Mouse (Mus musculus) embryonic facial prominence, embryonic 10.5 days (tissue): Measurements from ENCODE around the gene Cyp27b1. TPM values are rescaled to one million over a fixed set of nuclear protein-coding genes. Genes with fewer than 3 reads are reported as not detected.

Experiments used
- DNase-seq: peaks from one replicate; pipeline ENCODE4 v3.0.0-alpha.2; 2017; ENCODE audit warnings: low spot score
- H3K27ac ChIP-seq: fragments of 300-500 bp; sonication (generic); replicated peaks from 2 replicates; pipeline ENCODE4 v1.5.1; 2016; ENCODE audit warnings: mild to moderate bottlenecking
- H3K27me3 ChIP-seq: fragments of 300-500 bp; sonication (generic); replicated peaks from 2 replicates; pipeline ENCODE4 v1.6.1; 2016; ENCODE audit warnings: low read depth, mild to moderate bottlenecking; ENCODE audit not compliant: poor library complexity, severe bottlenecking
- H3K36me3 ChIP-seq: fragments of 300-500 bp; sonication (generic); replicated peaks from 2 replicates; pipeline ENCODE4 v1.6.1; 2016; ENCODE audit warnings: mild to moderate bottlenecking, moderate library complexity
- H3K4me1 ChIP-seq: fragments of 300-500 bp; sonication (generic); 2 replicates; pipeline ENCODE4 v1.6.1; 2016
- H3K4me3 ChIP-seq: fragments of 300-500 bp; sonication (generic); 2 replicates; pipeline ENCODE4 v1.5.1; 2016; ENCODE audit warnings: mild to moderate bottlenecking, moderate library complexity
- H3K9me3 ChIP-seq: fragments of 300-500 bp; sonication (generic); 2 replicates; pipeline ENCODE4 v1.6.1; 2016; ENCODE audit warnings: mild to moderate bottlenecking
- WGBS: fragments of 180-500 bp; shearing (Covaris S2); methylation state at CpG from one replicate; pipeline ENCODE4 v1.1.7; 2016; 5-methylcytosine and 5-hydroxymethylcytosine counted together
- polyA plus RNA-seq: library from polyadenylated mRNA; unstranded; fragments of >200 nt; fragmentation: Nextera tagmentation; extraction: Ambion mirVana; gene quantifications from 2 replicates; pipeline ENCODE4 v1.2.1, GENCODE M21; 2016

Cyp27b1 gene
- 0.14 TPM in 2 replicates for polyA plus RNA-seq

GRCm38 (mm10) chr10:127047954-127048353 is at the start of gene Cyp27b1:
Gene Cyp27b1, plus strand, starts transcription at chr10:127048250.
- Histone ChIP-seq H3K4me3 (peak within 1 kb of the TSS; percentile 42), H3K9me3 (no peaks in the 10 kb centered on the region)
- WGBS, result 32% methylated on average over 5 of the region's 5 CpGs

DNA sequence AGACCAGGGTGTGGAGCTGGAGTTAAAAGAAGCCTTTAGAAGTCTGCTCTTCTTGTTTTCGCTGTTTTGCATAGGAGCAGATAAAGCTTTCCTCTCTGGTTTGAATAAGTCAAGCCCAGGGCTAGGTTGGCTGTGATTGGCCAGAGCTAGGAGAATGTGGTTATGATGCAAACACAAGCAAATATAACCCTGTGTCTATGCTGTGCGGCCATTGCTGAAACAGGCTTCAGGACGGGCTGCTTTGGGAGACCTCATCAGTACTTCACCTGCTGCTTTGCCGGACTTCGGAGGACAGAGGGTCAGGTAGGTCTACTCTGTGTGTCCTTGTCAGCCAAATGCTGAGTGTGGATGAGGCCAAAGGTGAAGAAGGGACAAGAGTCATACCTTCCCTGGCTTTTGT is 47.5 kb upstream of the Cyp27b1 start, which contains the start of gene Avil:
TSS of gene Avil (plus strand) at position 181 of the 400 bp plus-strand sequence.
- Histone ChIP-seq H3K27ac (no peak within 1 kb of the TSS), H3K27me3 (no peaks in the 10 kb centered on the region), H3K4me1 (no peaks in the 10 kb centered on the region), H3K36me3 (peaks cover 46% of the 10 kb centered on the region), H3K9me3 (no peaks in the 10 kb centered on the region), H3K4me3 (no peak within 1 kb of the TSS)
- DNase-seq, result no peak
- WGBS, result 90% methylated on average over 5 of the region's 5 CpGs

More at GRCm38 (mm10) chr10:127047954-127048353, at the start of gene Cyp27b1:
- DNase-seq, result no peak
- H3K27me3 ChIP-seq, result peaks cover 66% of the 10 kb centered on the region
- no peak within 1 kb of the TSS for H3K27ac ChIP-seq
- peaks cover 18% of the 10 kb centered on the region for H3K4me1 ChIP-seq
- peaks cover 32% of the 10 kb centered on the region for H3K36me3 ChIP-seq

DNA sequence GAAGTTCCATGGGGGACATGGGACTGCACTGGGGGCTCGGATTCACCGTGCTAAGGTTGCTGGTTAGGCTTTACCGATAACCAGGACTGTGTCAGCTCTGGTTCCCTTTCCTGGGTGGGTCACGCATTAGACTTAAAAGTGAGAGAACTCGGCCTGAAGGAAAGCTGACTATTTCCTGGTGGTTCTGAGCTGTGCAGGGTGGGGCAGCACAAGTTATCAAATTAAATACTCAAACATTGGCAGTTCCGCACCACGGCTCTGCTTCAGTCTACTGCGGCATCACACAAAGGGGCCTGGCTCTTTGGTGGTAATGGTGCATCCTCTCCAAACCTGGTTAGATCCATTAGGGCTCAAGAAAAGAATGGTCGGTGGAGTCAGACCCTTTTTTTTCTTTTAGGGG is 46.8 kb upstream of the Cyp27b1 start:
- no peaks in the 10 kb centered on the region for H3K9me3 ChIP-seq
- H3K4me3 ChIP-seq, result no peak overlapping the region
- H3K27me3 ChIP-seq, result no peaks in the 10 kb centered on the region
- peaks cover 38% of the 10 kb centered on the region for H3K36me3 ChIP-seq
- peaks cover 3% of the 10 kb centered on the region; the same call in 1 of the 2 replicates for H3K4me1 ChIP-seq
- no peak overlapping the region for H3K27ac ChIP-seq
- DNase-seq, result no peak
- WGBS, result 89% methylated on average over 9 of the region's 9 CpGs

DNA sequence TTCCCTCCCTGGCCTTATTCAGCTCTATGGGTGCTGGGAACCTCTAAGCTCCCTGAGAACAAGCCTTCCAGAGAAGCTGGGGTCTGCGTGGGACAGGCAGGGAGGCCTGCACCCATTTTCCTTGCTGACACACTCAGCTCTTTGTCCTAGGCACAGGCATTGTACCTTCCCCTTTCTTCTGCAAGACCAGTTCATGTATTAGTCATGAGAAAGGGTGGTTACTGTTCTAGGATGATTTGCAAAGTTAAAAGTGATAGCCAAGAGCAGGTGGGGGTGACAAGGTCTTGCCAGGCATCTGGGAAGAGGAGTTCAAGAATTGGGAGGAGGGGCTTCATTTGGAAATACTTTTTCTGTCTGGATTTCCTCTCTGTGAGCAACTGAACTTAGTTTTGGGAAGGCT is 46.0 kb upstream of the Cyp27b1 start:
- no peak for DNase-seq
- peaks cover 36% of the 10 kb centered on the region for H3K36me3 ChIP-seq
- 83% methylated on average over 1 of the region's 1 CpGs for WGBS
- H3K27ac ChIP-seq, result no peak overlapping the region
- H3K4me1 ChIP-seq, result peaks cover 6% of the 10 kb centered on the region; the same call in 1 of the 2 replicates
- no peaks in the 10 kb centered on the region for H3K9me3 ChIP-seq
- no peak overlapping the region for H3K4me3 ChIP-seq
- H3K27me3 ChIP-seq, result no peaks in the 10 kb centered on the region

DNA sequence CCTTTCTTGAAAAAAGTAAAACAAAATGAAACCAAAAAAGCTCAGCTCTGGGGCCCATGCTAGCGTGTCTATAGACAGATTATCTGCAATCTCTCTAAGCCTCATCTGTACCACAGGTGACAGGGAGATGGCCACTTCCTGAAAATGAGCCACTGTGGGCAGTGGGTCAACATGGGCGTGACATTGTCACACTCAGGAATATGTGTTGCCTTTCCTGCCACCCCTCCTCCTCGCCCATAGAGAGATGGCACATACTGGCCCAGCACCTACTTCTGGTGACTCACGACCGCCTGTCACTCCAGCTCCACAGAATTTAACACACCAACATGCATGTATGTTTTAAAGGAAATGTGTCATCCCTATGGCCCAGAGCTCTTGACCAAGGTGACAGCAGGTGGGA is 45.3 kb upstream of the Cyp27b1 start:
- DNase-seq, result no peak
- no peak overlapping the region for H3K4me3 ChIP-seq
- H3K27ac ChIP-seq, result no peak overlapping the region
- peaks cover 29% of the 10 kb centered on the region for H3K36me3 ChIP-seq
- WGBS, result 94% methylated on average over 5 of the region's 5 CpGs
- peaks cover 6% of the 10 kb centered on the region; the same call in 1 of the 2 replicates for H3K4me1 ChIP-seq
- no peaks in the 10 kb centered on the region for H3K9me3 ChIP-seq
- H3K27me3 ChIP-seq, result no peaks in the 10 kb centered on the region

DNA sequence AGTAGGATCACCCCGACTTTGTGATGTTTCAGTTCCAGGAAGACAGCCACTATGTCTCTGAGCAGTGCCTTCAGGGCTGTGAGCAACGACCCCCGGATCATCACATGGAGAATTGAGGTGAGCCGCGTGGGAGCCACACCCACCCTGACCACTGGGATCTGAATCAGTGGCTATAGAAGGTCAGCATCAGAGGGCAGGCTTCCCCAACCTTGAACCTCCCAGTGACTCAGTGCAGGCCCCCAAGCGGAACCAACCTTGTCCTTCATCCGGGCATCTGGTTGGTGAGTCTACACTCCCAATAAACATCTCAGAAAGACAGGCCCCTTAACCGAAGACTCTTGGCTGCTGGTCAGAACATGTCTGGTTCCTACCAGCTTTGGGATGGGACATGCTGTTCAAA is 44.7 kb upstream of the Cyp27b1 start:
- no peak overlapping the region for H3K27ac ChIP-seq
- H3K9me3 ChIP-seq, result no peaks in the 10 kb centered on the region
- peaks cover 6% of the 10 kb centered on the region; the same call in 1 of the 2 replicates for H3K4me1 ChIP-seq
- WGBS, result 84% methylated on average over 8 of the region's 8 CpGs
- peaks cover 23% of the 10 kb centered on the region for H3K36me3 ChIP-seq
- H3K4me3 ChIP-seq, result no peak overlapping the region
- no peak for DNase-seq
- H3K27me3 ChIP-seq, result no peaks in the 10 kb centered on the region

GRCm38 (mm10) chr10:127003806-127004205 is 44.2 kb upstream of the Cyp27b1 start:
- 86% methylated on average over 7 of the region's 7 CpGs for WGBS
- peaks cover 6% of the 10 kb centered on the region; the same call in 1 of the 2 replicates for H3K4me1 ChIP-seq
- DNase-seq, result no peak

GRCm38 (mm10) chr10:127016488-127016887 is 31.6 kb upstream of the Cyp27b1 start:
- H3K27me3 ChIP-seq, result no peaks in the 10 kb centered on the region
- peaks cover 11% of the 10 kb centered on the region for H3K4me1 ChIP-seq
- peak; percentile 54 for DNase-seq
- no peak overlapping the region for H3K4me3 ChIP-seq
- H3K36me3 ChIP-seq, result peaks cover 2% of the 10 kb centered on the region
- H3K27ac ChIP-seq, result no peak overlapping the region
- 54% methylated on average over 5 of the region's 5 CpGs for WGBS
- H3K9me3 ChIP-seq, result no peaks in the 10 kb centered on the region

More at GRCm38 (mm10) chr10:127003806-127004205, 44.2 kb upstream of the Cyp27b1 start:
- Histone ChIP-seq H3K27me3 (no peaks in the 10 kb centered on the region), H3K27ac (no peak overlapping the region), H3K9me3 (no peaks in the 10 kb centered on the region), H3K36me3 (peaks cover 19% of the 10 kb centered on the region), H3K4me3 (no peak overlapping the region)

DNA sequence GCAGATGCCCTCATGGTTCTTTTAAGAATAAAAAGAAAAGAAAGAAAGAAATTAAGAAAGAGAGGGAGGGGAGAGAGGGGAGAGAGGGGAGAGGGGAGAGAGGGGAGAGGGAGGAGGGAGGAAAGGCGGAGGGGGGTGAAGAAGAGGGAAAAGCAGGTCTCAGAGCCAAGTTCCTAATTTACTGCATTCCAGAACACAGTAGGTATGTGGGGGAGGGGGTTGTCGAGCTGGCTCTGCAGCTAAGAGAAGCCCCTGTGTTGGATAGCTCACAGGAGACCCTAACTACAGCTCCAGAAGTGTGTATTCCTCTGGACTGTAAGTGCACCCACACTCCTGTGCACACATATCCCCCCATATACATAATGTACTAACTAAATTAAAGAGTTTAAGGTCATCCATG is 31.0 kb upstream of the Cyp27b1 start:
- peaks cover 8% of the 10 kb centered on the region for H3K36me3 ChIP-seq
- H3K9me3 ChIP-seq, result no peaks in the 10 kb centered on the region
- 25% methylated on average over 2 of the region's 2 CpGs for WGBS
- DNase-seq, result no peak
- no peak overlapping the region for H3K27ac ChIP-seq
- H3K4me1 ChIP-seq, result peaks cover 11% of the 10 kb centered on the region
- H3K27me3 ChIP-seq, result no peaks in the 10 kb centered on the region
- H3K4me3 ChIP-seq, result no peak overlapping the region

- 84% methylated on average over 16 of the region's 16 CpGs for WGBS
- H3K27me3 ChIP-seq, result no peaks in the 10 kb centered on the region
- H3K36me3 ChIP-seq, result peaks cover 21% of the 10 kb centered on the region
- no peak for DNase-seq
- no peak overlapping the region for H3K27ac ChIP-seq
- no peaks in the 10 kb centered on the region for H3K9me3 ChIP-seq
- peaks cover 11% of the 10 kb centered on the region for H3K4me1 ChIP-seq
- H3K4me3 ChIP-seq, result no peak overlapping the region
Measured at GRCm38 (mm10) chr10:127018422-127018821, 29.6 kb upstream of the Cyp27b1 start.

GRCm38 (mm10) chr10:127030336-127031296 is 17.4 kb upstream of the Cyp27b1 start, which contains the start of gene Tsfm:
Gene Tsfm, minus strand, starts transcription at chr10:127030840.
- 6% methylated on average over 56 of the region's 56 CpGs for WGBS

GRCm38 (mm10) chr10:127033301-127033741 is 14.7 kb upstream of the Cyp27b1 start:
- WGBS, result 81% methylated on average over 8 of the region's 8 CpGs
- no peak overlapping the region for H3K27ac ChIP-seq
- peaks cover 12% of the 10 kb centered on the region for H3K36me3 ChIP-seq
- no peak overlapping the region for H3K4me3 ChIP-seq
- peaks cover 9% of the 10 kb centered on the region for H3K4me1 ChIP-seq
- H3K27me3 ChIP-seq, result no peaks in the 10 kb centered on the region; the same call in 1 of the 2 replicates
- no peak for DNase-seq
- H3K9me3 ChIP-seq, result no peaks in the 10 kb centered on the region

More at GRCm38 (mm10) chr10:127030336-127031296, 17.4 kb upstream of the Cyp27b1 start, which contains the start of gene Tsfm:
- Histone ChIP-seq H3K27ac (peak within 1 kb of the TSS; percentile 94), H3K9me3 (no peaks in the 10 kb centered on the region), H3K4me3 (peak within 1 kb of the TSS; percentile 94), H3K4me1 (peaks cover 9% of the 10 kb centered on the region), H3K36me3 (peaks cover 39% of the 10 kb centered on the region), H3K27me3 (no peaks in the 10 kb centered on the region; the same call in 1 of the 2 replicates)
- peak; percentile 92 for DNase-seq
